Mouse (Mus musculus): ENCODE results near the gene Dync1h1. TPM values are rescaled to one million over a fixed set of nuclear protein-coding genes. Genes with fewer than 3 reads are reported as not detected.
"Not testable (repeated sequence)": the region's sequence is repeated elsewhere in the genome, so short reads cannot be mapped to it uniquely, and the experiment has no call there.

The Dync1h1 gene
- polyA plus RNA-seq, 1 experiment from 2014 or later, result 8.3 TPM

DNA sequence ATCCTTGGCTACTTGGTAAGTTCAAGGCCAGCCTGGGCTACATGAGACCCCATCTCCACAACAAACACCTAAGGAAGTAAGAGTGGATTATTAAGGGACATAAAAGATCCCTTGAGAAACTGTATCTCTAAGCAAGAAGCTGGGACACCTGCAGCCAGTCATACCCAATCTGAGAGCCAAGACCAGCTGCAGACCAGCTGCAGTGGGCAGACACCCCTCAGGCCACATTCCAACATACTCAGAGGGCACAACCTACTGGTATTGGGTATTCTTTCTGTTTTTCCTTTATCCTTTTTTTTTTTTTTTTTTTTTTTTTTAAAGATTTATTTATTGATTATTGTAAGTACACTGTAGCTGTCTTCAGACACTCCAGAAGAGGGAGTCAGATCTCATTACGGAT, 82.3 kb downstream of the Dync1h1 start:
- WGBS (ENCODE audit: insufficient replicate concordance), result no CpG with 5 or more reads among the region's 1 CpGs
- no peak overlapping the region for H3K9ac ChIP-seq (replicated peaks)
- H3K27me3 ChIP-seq (ENCODE audit: insufficient read depth, low read length), result no peaks in the 10 kb centered on the region
- TF ChIP-seq CTCF (IDR thresholded peaks at IDR 0.05; ENCODE audit: low read depth) (no peak), EP300 (IDR thresholded peaks at IDR 0.05; ENCODE audit: low read depth) (no peak)
- no peak overlapping the region for H3K4me2 ChIP-seq (ENCODE audit: low read depth, low read length)
- no peaks in the 10 kb centered on the region for H3K9me3 ChIP-seq (ENCODE audit: low read length)
- no peak for ATAC-seq
- DNase-seq, result no peak
- H3K4me1 ChIP-seq (ENCODE audit: insufficient read depth), result no peaks in the 10 kb centered on the region
- no peak overlapping the region for H3K4me3 ChIP-seq (ENCODE audit: low read depth, low read length)
- H3K36me3 ChIP-seq (replicated peaks; ENCODE audit: insufficient read depth, low read length), result peaks cover 4% of the 10 kb centered on the region; the same call in 1 of the 2 replicates
- H3K27ac ChIP-seq (ENCODE audit: low read depth), result no peak overlapping the region

- H3K4me2 ChIP-seq (ENCODE audit: low read depth, low read length), result no peak overlapping the region
- no peak overlapping the region for H3K27ac ChIP-seq (ENCODE audit: low read depth)
- no peaks in the 10 kb centered on the region for H3K9me3 ChIP-seq (ENCODE audit: low read length)
- no peaks in the 10 kb centered on the region for H3K4me1 ChIP-seq (ENCODE audit: insufficient read depth)
- H3K9ac ChIP-seq (replicated peaks), result no peak overlapping the region
- WGBS (ENCODE audit: insufficient replicate concordance), result 71% methylated on average over 12 of the region's 12 CpGs
- no peak overlapping the region for H3K4me3 ChIP-seq (ENCODE audit: low read depth, low read length)
- DNase-seq, result peak; percentile 49
- H3K27me3 ChIP-seq (ENCODE audit: insufficient read depth, low read length), result no peaks in the 10 kb centered on the region
- TF ChIP-seq CTCF (IDR thresholded peaks at IDR 0.05; ENCODE audit: low read depth) (no peak), EP300 (IDR thresholded peaks at IDR 0.05; ENCODE audit: low read depth) (no peak)
- peak; percentile 48 for ATAC-seq
- peaks cover 36% of the 10 kb centered on the region for H3K36me3 ChIP-seq (replicated peaks; ENCODE audit: insufficient read depth, low read length)
Observed at GRCm38 (mm10) chr12:110687894-110688734, 86.9 kb downstream of the Dync1h1 start.

DNA sequence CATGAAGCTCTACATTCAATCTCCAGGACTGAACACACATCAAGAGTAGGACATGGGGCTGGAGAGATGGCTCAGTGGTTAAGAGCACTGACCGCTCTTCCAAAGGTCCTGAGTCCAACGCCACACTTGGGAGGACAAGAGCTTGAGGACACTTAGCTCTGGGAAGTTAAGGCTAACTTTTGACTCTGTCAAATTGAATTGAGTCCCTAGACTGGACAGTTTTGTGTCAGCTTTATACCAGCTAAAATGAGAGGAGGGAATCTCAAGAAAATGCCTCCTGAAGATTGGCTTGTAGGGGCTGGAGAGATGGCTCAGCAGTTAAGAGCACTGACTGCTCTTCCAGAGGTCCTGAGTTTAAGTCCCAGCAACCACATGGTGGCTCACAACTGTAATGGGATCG, 87.7 kb downstream of the Dync1h1 start:
- H3K4me2 ChIP-seq (ENCODE audit: low read depth, low read length); H3K4me3 ChIP-seq (ENCODE audit: low read depth, low read length); DNase-seq; H3K9me3 ChIP-seq (ENCODE audit: low read length); H3K27me3 ChIP-seq (ENCODE audit: insufficient read depth, low read length); H3K27ac ChIP-seq (ENCODE audit: low read depth); H3K4me1 ChIP-seq (ENCODE audit: insufficient read depth); H3K9ac ChIP-seq (replicated peaks); ATAC-seq: not testable (repeated sequence)
- 87% methylated on average over 3 of the region's 3 CpGs for WGBS (ENCODE audit: insufficient replicate concordance)
- peaks cover 44% of the 10 kb centered on the region for H3K36me3 ChIP-seq (replicated peaks; ENCODE audit: insufficient read depth, low read length)

DNA sequence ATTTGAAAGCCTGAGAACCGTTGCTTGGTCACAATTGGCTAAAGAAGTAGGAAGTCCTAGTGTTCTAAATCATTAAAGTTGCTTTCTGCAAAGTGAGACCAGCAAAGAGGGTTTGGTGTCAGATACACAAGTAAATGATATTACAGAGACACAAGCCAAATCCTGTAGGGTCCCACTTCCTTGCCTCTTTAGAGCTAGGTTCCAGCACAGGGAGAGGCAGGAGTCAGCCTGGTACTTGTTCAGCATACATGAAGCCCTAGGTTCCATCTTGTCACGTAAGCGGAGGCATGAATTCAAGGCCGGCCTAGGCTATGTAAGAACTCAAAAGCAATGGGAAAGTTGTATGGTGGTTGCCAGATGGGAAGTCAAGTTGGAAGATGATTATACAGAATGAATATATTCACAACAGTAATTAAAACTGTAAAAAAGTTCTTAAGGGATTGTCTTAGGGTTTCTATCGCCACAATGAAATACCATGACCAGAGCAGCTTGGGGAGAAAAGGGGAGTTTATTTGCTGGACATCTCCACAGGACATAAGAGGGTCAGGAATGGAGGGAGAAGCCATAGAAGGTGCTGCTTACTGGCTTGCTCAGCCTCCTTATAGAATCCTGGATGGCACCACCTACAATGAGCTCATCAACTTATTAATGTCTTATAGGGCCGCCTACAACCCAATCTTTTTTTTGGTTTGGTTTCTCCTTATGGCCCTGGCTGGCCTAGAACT, 88.8 kb downstream of the Dync1h1 start:
- no peak overlapping the region for H3K27ac ChIP-seq (ENCODE audit: low read depth)
- ATAC-seq, result no peak
- no peak overlapping the region for H3K4me3 ChIP-seq (ENCODE audit: low read depth, low read length)
- H3K4me1 ChIP-seq (ENCODE audit: insufficient read depth), result peaks cover 7% of the 10 kb centered on the region; the same call in 1 of the 2 replicates
- peaks cover 52% of the 10 kb centered on the region for H3K36me3 ChIP-seq (replicated peaks; ENCODE audit: insufficient read depth, low read length)
- H3K27me3 ChIP-seq (ENCODE audit: insufficient read depth, low read length), result no peaks in the 10 kb centered on the region
- no peak for DNase-seq
- no peak for TF ChIP-seq EP300 (IDR thresholded peaks at IDR 0.05; ENCODE audit: low read depth)
- no peak for TF ChIP-seq CTCF (IDR thresholded peaks at IDR 0.05; ENCODE audit: low read depth)
- H3K9ac ChIP-seq (replicated peaks), result no peak overlapping the region
- H3K4me2 ChIP-seq (ENCODE audit: low read depth, low read length), result no peak overlapping the region
- no peaks in the 10 kb centered on the region for H3K9me3 ChIP-seq (ENCODE audit: low read length)
- 89% methylated on average over 6 of the region's 6 CpGs for WGBS (ENCODE audit: insufficient replicate concordance)

- H3K27me3 ChIP-seq (ENCODE audit: insufficient read depth, low read length); H3K9ac ChIP-seq (replicated peaks); H3K4me2 ChIP-seq (ENCODE audit: low read depth, low read length); H3K4me3 ChIP-seq (ENCODE audit: low read depth, low read length); H3K27ac ChIP-seq (ENCODE audit: low read depth); ATAC-seq; DNase-seq; H3K9me3 ChIP-seq (ENCODE audit: low read length): not testable (repeated sequence)
- Histone ChIP-seq H3K36me3 (replicated peaks; ENCODE audit: insufficient read depth, low read length) (peaks cover 50% of the 10 kb centered on the region), H3K4me1 (ENCODE audit: insufficient read depth) (peaks cover 23% of the 10 kb centered on the region)
- 73% methylated on average over 5 of the region's 5 CpGs for WGBS (ENCODE audit: insufficient replicate concordance)
Observed at GRCm38 (mm10) chr12:110693378-110693777, 92.1 kb downstream of the Dync1h1 start.

GRCm38 (mm10) chr12:110695676-110696171, 94.5 kb downstream of the Dync1h1 start:
- peak; percentile 73 for DNase-seq
- WGBS (ENCODE audit: insufficient replicate concordance), result under 1% methylated on average over 48 of the region's 55 CpGs

More at GRCm38 (mm10) chr12:110695676-110696171, 94.5 kb downstream of the Dync1h1 start:
- Histone ChIP-seq H3K4me2 (ENCODE audit: low read depth, low read length) (peak overlapping the region; percentile 99), H3K9me3 (ENCODE audit: low read length) (no peaks in the 10 kb centered on the region), H3K36me3 (replicated peaks; ENCODE audit: insufficient read depth, low read length) (peaks cover 31% of the 10 kb centered on the region), H3K27me3 (ENCODE audit: insufficient read depth, low read length) (no peaks in the 10 kb centered on the region), H3K9ac (replicated peaks) (peak overlapping the region; percentile 94), H3K4me1 (ENCODE audit: insufficient read depth) (peaks cover 29% of the 10 kb centered on the region), H3K27ac (ENCODE audit: low read depth) (peak overlapping the region; percentile 86), H3K4me3 (ENCODE audit: low read depth, low read length) (peak overlapping the region; percentile 100)
- peak; percentile 45 for ATAC-seq
- TF ChIP-seq EP300 (IDR thresholded peaks at IDR 0.05; ENCODE audit: low read depth) (no peak), CTCF (IDR thresholded peaks at IDR 0.05; ENCODE audit: low read depth) (no peak)

Data from liver, postnatal 0 days (tissue).